In the genomic region with DNA sequence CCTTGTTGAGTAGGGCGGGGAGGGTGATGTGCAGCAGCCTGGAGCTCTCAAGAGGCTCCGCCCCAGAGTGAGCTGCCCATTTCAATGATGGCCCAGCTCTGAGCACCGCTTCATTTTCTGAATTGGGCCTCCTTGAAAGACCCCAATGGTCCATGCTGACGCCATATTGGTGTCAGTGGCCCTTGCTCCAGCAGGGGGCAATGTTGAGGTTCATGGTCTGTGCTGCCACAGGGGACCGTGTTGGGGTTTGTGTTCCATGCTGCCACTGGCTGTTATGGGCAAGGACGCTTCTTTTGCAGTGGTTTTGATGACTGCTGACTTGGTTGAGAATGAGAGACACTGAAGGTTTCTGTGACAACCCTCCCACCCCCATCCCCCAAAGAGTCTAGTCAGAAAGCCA, we compare ENCODE assay signal across 18 mouse cellular contexts. TPM values are rescaled to one million over a fixed set of nuclear protein-coding genes. Genes with fewer than 3 reads are reported as not detected.
DNase-seq lines count a peak whose midpoint lies in the region; ATAC-seq and TF ChIP-seq lines count a peak whose summit lies in the region.
"Had no signal": no experiment of that assay in that cellular context is flagged by ENCODE, and none has a peak within 500 bp of the region (broad histone marks: within the 10 kb centered on the region; RNA-seq: fewer than 3 reads in every experiment).

No protein-coding gene starts in this region.

- H3K4me3 ChIP-seq in midbrain, postnatal 0 days (ENCODE audit: low read depth, low read length), result no peak overlapping the region
- no peak overlapping the region for H3K4me3 ChIP-seq in midbrain, embryonic 16.5 days (ENCODE audit: low read depth, low read length)
- no peak overlapping the region for H3K4me3 ChIP-seq in ES-E14 (ENCODE audit: insufficient read depth in 1 of 2, low read depth in 1 of 2, low read length in 2 of 2, poor library complexity in 1 of 2, severe bottlenecking in 1 of 2)
- H3K4me3 ChIP-seq: embryonic facial prominence, embryonic 12.5 days; heart, embryonic 12.5 days; hindbrain, embryonic 10.5 days; hindbrain, embryonic 15.5 days had no signal

- 0 out of 2 replicates have a peak, but pooled peaks have one; percentile 11 for TF ChIP-seq CTCF in midbrain, postnatal 0 days (IDR thresholded peaks at IDR 0.05)

- peak; percentile 14 for DNase-seq in CD4-positive, CD25-positive, alpha-beta regulatory T cell, adult 2 months (ENCODE audit: low read depth, low spot score)
- no peak for DNase-seq in midbrain, postnatal 0 days (ENCODE audit: low spot score)
- DNase-seq in ES-E14 (ENCODE audit: low read depth, low spot score), result peak; percentile 26
- DNase-seq in layer of hippocampus, adult 11-12 months (ENCODE audit: low spot score), result no peak
- DNase-seq in left cerebral cortex, adult 11 months (ENCODE audit: low spot score), result no peak
- DNase-seq: adrenal gland, postnatal 14 days; B cell, adult 2 months; cerebellum, adult 11-12 months; cerebellum, adult 9-10 months; cerebellum, postnatal 25 days; gastrocnemius, postnatal 25 days had no signal

- no peak overlapping the region for H3K9ac ChIP-seq in midbrain, postnatal 0 days (replicated peaks; ENCODE audit: low read length, poor library complexity, severe bottlenecking)
- no peak overlapping the region for H3K9ac ChIP-seq in midbrain, embryonic 16.5 days (ENCODE audit: low read depth, low read length)
- H3K9ac ChIP-seq in ES-E14 (ENCODE audit: insufficient read depth, low read depth, low read length, poor library complexity, severe bottlenecking), result no peak overlapping the region
- H3K9ac ChIP-seq: embryonic facial prominence, embryonic 12.5 days; heart, embryonic 12.5 days; hindbrain, embryonic 15.5 days had no signal

- no peaks in the 10 kb centered on the region; the same call in 1 of the 2 replicates for H3K4me1 ChIP-seq in midbrain, postnatal 0 days (ENCODE audit: insufficient read depth, low read length)
- peaks cover 11% of the 10 kb centered on the region for H3K4me1 ChIP-seq in midbrain, embryonic 16.5 days (ENCODE audit: control insufficient read depth, insufficient read depth, low read length)
- H3K4me1 ChIP-seq in ES-E14 (ENCODE audit: control insufficient read depth in 2 of 2, insufficient read depth in 2 of 2, low read length in 2 of 2, poor library complexity in 1 of 2), result no peaks in the 10 kb centered on the region

- in situ Hi-C loops in ES-E14 (cut with MboI; ENCODE audit: low sequenced_read_pairs in 2 of 2, unreplicated experiment in 2 of 2), result no loop called here

- no peak overlapping the region for H3K4me2 ChIP-seq in midbrain, postnatal 0 days (ENCODE audit: low read depth, low read length, poor library complexity, severe bottlenecking)
- no peak overlapping the region for H3K4me2 ChIP-seq in midbrain, embryonic 16.5 days (ENCODE audit: low read length)
- H3K4me2 ChIP-seq: embryonic facial prominence, embryonic 12.5 days; heart, embryonic 12.5 days; hindbrain, embryonic 15.5 days had no signal

- no peak for ATAC-seq in CD4-positive, CD25-positive, alpha-beta regulatory T cell, adult 4 months
- ATAC-seq in midbrain, postnatal 0 days (ENCODE audit: low FRiP score), result no peak
- ATAC-seq in midbrain, embryonic 16.5 days, result no peak
- ATAC-seq: forebrain, embryonic 16.5 days had no signal

- H3K36me3 ChIP-seq in midbrain, postnatal 0 days (ENCODE audit: insufficient read depth, low read length), result no peaks in the 10 kb centered on the region
- 0 out of 2 replicates have a peak, but pooled peaks cover 2% of the 10 kb centered on the region for H3K36me3 ChIP-seq in midbrain, embryonic 16.5 days (ENCODE audit: control insufficient read depth, insufficient read depth, low read length)
- no peaks in the 10 kb centered on the region for H3K36me3 ChIP-seq in ES-E14 (ENCODE audit: control insufficient read depth, insufficient read depth, low read length, poor library complexity, severe bottlenecking)
- H3K36me3 ChIP-seq: embryonic facial prominence, embryonic 12.5 days; heart, embryonic 12.5 days; hindbrain, embryonic 10.5 days had no signal

- no peaks in the 10 kb centered on the region for H3K27me3 ChIP-seq in midbrain, postnatal 0 days (ENCODE audit: insufficient read depth, low read length)
- H3K27me3 ChIP-seq in midbrain, embryonic 16.5 days (ENCODE audit: control insufficient read depth, insufficient read depth, low read depth, low read length), result no peaks in the 10 kb centered on the region
- H3K27me3 ChIP-seq: embryonic facial prominence, embryonic 12.5 days; heart, embryonic 12.5 days; hindbrain, embryonic 15.5 days had no signal

- H3K9me3 ChIP-seq in midbrain, postnatal 0 days (ENCODE audit: low read length), result no peaks in the 10 kb centered on the region
- no peaks in the 10 kb centered on the region for H3K9me3 ChIP-seq in midbrain, embryonic 16.5 days (replicated peaks; ENCODE audit: control insufficient read depth, low read length, poor library complexity, severe bottlenecking)
- no peaks in the 10 kb centered on the region for H3K9me3 ChIP-seq in ES-E14 (ENCODE audit: control insufficient read depth, insufficient read depth, low read depth, low read length)
- H3K9me3 ChIP-seq: embryonic facial prominence, embryonic 12.5 days; heart, embryonic 12.5 days; hindbrain, embryonic 10.5 days; hindbrain, embryonic 15.5 days had no signal

- 97% methylated on average over 6 of the region's 6 CpGs for WGBS in midbrain, postnatal 0 days
- 96% methylated on average over 6 of the region's 6 CpGs for WGBS in midbrain, embryonic 16.5 days

- no peak overlapping the region for H3K27ac ChIP-seq in midbrain, postnatal 0 days (ENCODE audit: low read depth, low read length)
- no peak overlapping the region for H3K27ac ChIP-seq in midbrain, embryonic 16.5 days (ENCODE audit: low read length)
- H3K27ac ChIP-seq in ES-E14 (ENCODE audit: insufficient read depth, low read depth, low read length, poor library complexity, severe bottlenecking), result no peak overlapping the region
- H3K27ac ChIP-seq: embryonic facial prominence, embryonic 12.5 days; hindbrain, embryonic 10.5 days; hindbrain, embryonic 15.5 days had no signal

TF ChIP-seq in ES-E14, 5 proteins besides CTCF, POLR2A, EP300 and RAD21:
- TF ChIP-seq ZC3H11A (IDR thresholded peaks at IDR 0.05; ENCODE audit: borderline replicate concordance, low read depth, low read length) (0 out of 2 replicates have a peak, but pooled peaks have one; percentile 7), ZNF384 (IDR thresholded peaks at IDR 0.05; ENCODE audit: low read depth, low read length) (no peak)

RNA-seq across cellular contexts. Expression of gene Irak1bp1, which starts 2.9 kb away (rescaled TPM):
- 1 to 10 TPM in 1 of 2 experiments, under 1 TPM in 1; 0.37 to 1.2 TPM for polyA plus RNA-seq in CD4-positive, CD25-positive, alpha-beta regulatory T cell, adult 4 months (2017; shearing (Covaris generic))
- total RNA-seq in midbrain, postnatal 0 days (2014; rRNA removed), result 22.0 and 27.6 TPM in 2 replicates
- 46.5 and 48.2 TPM in 2 replicates for polyA plus RNA-seq in midbrain, postnatal 0 days (2015; fragmentation: Nextera tagmentation; extraction: Ambion mirVana)
- polyA plus RNA-seq in midbrain, embryonic 16.5 days (2015; fragmentation: Nextera tagmentation; extraction: Ambion mirVana), result 35.3 and 38.6 TPM in 2 replicates
- total RNA-seq in ES-E14 (2012; rRNA removed), result 7.9 and 11.2 TPM in 2 replicates

Comparison
In these comparisons a context has a peak if more than half of its experiments do, and no peak if none do; other contexts are left out.
1. DNase-seq: peak in CD4-positive, CD25-positive, alpha-beta regulatory T cell, adult 2 months (single experiment) and ES-E14 (single experiment); none in midbrain, postnatal 0 days (single experiment), layer of hippocampus, adult 11-12 months (single experiment) and left cerebral cortex, adult 11 months (single experiment).
2. RNA of gene Irak1bp1, which starts 2.9 kb away (polyA plus RNA-seq): 46.5 to 48.2 TPM in midbrain, postnatal 0 days and 35.3 to 38.6 TPM in midbrain, embryonic 16.5 days; 0.37 to 1.2 TPM in CD4-positive, CD25-positive, alpha-beta regulatory T cell, adult 4 months; every median in the first group is over 10 times any median in the second.